Mouse (Mus musculus): Measurements from ENCODE around the gene Suds3.
A peak's percentile ranks its signal among the peaks of the same experiment; 100 is the strongest.

Gene Suds3

GRCm38 (mm10) chr5:117134889-117135456 lies 19.1 kb upstream of the Suds3 start:
- no peak for DNase-seq

GRCm38 (mm10) chr5:117134066-117134888 lies 18.4 kb upstream of the Suds3 start:
- no peak for DNase-seq

GRCm38 (mm10) chr5:117133446-117134065 lies 17.6 kb upstream of the Suds3 start:
- no peak for DNase-seq

- no peak for DNase-seq
These were observed 14.8 kb upstream of the Suds3 start for GRCm38 (mm10) chr5:117130726-117131125.

GRCm38 (mm10) chr5:117127051-117127450 lies 11.1 kb upstream of the Suds3 start:
- no peak for DNase-seq

- DNase-seq, result no peak
These were observed 9.8 kb upstream of the Suds3 start for GRCm38 (mm10) chr5:117125482-117126346.

GRCm38 (mm10) chr5:117123840-117124239 lies 7.9 kb upstream of the Suds3 start:
- DNase-seq, result no peak

GRCm38 (mm10) chr5:117123102-117123501 lies 7.2 kb upstream of the Suds3 start:
- no peak for DNase-seq

- peak; percentile 29 for DNase-seq
These were observed 5.7 kb upstream of the Suds3 start for GRCm38 (mm10) chr5:117121657-117122056.

- DNase-seq, result no peak
These were observed 4.9 kb upstream of the Suds3 start for GRCm38 (mm10) chr5:117120489-117121466.

- DNase-seq, result peak; percentile 100
These were observed 4.0 kb upstream of the Suds3 start, which contains the start of gene Taok3 for GRCm38 (mm10) chr5:117119777-117120488. TSS of gene Taok3 (plus strand) at chr5:117120129.

GRCm38 (mm10) chr5:117118850-117119249 lies 2.9 kb upstream of the Suds3 start:
- peak; percentile 73 for DNase-seq

GRCm38 (mm10) chr5:117118220-117118619 lies 2.3 kb upstream of the Suds3 start:
- no peak for DNase-seq

- DNase-seq, result no peak
These were observed 1.8 kb upstream of the Suds3 start for GRCm38 (mm10) chr5:117117716-117118115.

- DNase-seq, result no peak
These were observed 1.3 kb upstream of the Suds3 start for GRCm38 (mm10) chr5:117117241-117117640.

GRCm38 (mm10) chr5:117116660-117117059 lies 747 bp upstream of the Suds3 start:
- no peak for DNase-seq

- DNase-seq, result no peak
These were observed 633 bp downstream of the Suds3 start for GRCm38 (mm10) chr5:117115193-117115767.

- DNase-seq, result peak; percentile 39
These were observed 1.2 kb downstream of the Suds3 start for GRCm38 (mm10) chr5:117114581-117115192.

GRCm38 (mm10) chr5:117113330-117113729 lies 2.6 kb downstream of the Suds3 start:
- no peak for DNase-seq

GRCm38 (mm10) chr5:117111774-117112112 lies 4.2 kb downstream of the Suds3 start:
- DNase-seq, result no peak
